Mouse (Mus musculus) heart, postnatal 36 days (tissue): Measurements from ENCODE around the gene Mkrn1. TPM values are rescaled to one million over a fixed set of nuclear protein-coding genes. Genes with fewer than 3 reads are reported as not detected.
"Not testable (repeated sequence)": the region's sequence is repeated elsewhere in the genome, so short reads cannot be mapped to it uniquely, and the experiment has no call there.

Experiments used
- DNase-seq, 2 experiments: peaks; one replicate each; pipeline ENCODE4 v3.0.0; 2021 to 2022
- intact Hi-C: fragments of 180-260 bp; cut with DNase I; formaldehyde crosslinking; loops from one replicate; pipeline ENCODE4 v1.15.1; 2025
- total RNA-seq, 2 experiments: library from RNA; stranded (reverse); gene quantifications; 2 replicates each; pipeline ENCODE4 v1.2.3; 2021

The Mkrn1 gene
- total RNA-seq: 10 to 100 TPM; 60.7 to 80.6 TPM

DNA sequence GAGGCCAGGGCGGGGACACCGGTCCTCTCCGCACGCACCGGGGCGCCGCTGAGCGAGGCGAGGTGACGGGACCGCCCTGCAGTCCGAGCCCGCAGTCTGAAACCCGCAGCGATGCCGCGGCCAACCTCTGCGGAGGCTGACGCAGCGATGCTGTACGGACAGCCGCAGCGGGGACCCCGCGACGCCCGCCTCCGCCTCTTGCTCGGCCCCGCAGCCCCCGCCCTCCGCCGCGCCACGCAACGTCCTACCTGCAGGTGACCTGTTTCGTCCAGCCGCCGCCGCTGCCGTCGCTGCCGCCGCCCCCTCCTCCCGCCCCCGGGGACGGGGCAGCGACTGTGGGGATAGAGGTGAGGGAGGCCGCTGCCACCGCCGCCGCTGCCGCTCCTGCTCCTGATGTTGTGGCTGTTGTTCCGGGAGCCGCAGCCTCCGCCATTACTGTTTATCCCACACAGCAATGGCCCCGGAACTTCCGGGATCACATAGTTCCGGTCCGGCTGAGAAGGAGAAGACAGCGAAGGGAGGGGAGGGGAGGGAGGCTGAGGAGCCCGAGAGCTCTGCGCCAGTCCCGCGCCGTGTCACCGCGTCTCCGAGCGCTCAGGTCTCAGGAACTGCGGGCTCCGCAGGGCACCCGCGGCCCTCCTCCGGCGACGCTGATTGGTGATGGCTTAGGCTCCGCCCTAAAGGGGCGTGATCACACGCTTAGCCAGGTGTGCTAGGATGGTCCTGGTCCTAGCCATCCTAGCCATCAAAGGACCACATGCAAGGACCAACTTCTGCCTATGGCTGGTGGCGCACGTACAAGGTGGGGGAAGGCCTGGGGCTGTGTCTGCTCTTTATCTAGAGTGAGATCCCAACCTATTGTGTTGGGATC lies at the start of gene Mkrn1:
Mkrn1 (minus strand) TSS at position 612 of the 871 bp plus-strand sequence.
- peak; percentile 72 to 81 for DNase-seq
- intact Hi-C loops: loop anchor here (5.0 kb wide), 1 partner anchor 142 kb away; no protein-coding TSS in a partner anchor

- intact Hi-C loops: no loop called here
Measured at GRCm38 (mm10) chr6:39469427-39469826, 49.2 kb upstream of the Mkrn1 start.

GRCm38 (mm10) chr6:39462621-39463538 lies 42.6 kb upstream of the Mkrn1 start:
- DNase-seq: peak; percentile 81 to 86
- intact Hi-C loops: loop anchor here (1.0 to 2.0 kb wide), 3 partner anchors 99 to 320 kb away; no protein-coding TSS in a partner anchor

More at GRCm38 (mm10) chr6:39469427-39469826, 49.2 kb upstream of the Mkrn1 start:
- DNase-seq: no peak

GRCm38 (mm10) chr6:39460040-39460439 lies 39.8 kb upstream of the Mkrn1 start:
- DNase-seq: no peak

GRCm38 (mm10) chr6:39455339-39456160 lies 35.3 kb upstream of the Mkrn1 start:
- intact Hi-C loops: no loop called here
- no peak for DNase-seq

More at GRCm38 (mm10) chr6:39460040-39460439, 39.8 kb upstream of the Mkrn1 start:
- intact Hi-C loops: no loop called here

- no peak for DNase-seq
- intact Hi-C loops: no loop called here
Measured at GRCm38 (mm10) chr6:39454616-39455015, 34.4 kb upstream of the Mkrn1 start.

DNA sequence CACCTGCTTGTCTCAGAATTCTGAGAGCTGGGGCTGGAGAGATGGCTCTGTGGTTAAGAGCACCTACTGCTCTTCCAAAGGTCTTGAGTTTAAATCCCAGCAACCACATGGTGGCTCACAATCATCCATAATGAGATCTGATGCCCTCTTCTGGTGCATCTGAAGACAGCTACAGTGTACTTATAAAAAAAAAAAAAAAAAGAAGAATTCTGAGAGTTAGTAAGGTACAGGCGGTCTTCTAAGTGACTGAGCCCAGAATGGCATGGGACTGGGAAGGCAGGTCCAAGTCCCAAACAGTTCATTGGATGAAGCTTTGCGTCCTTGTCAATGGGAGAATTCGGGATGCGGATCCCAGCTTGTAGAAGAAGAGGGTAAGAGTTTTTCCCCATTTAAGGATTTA lies 33.3 kb upstream of the Mkrn1 start:
- no peak for DNase-seq
- intact Hi-C loops: no loop called here

GRCm38 (mm10) chr6:39451033-39451432 lies 30.8 kb upstream of the Mkrn1 start:
- DNase-seq: no peak
- intact Hi-C loops: no loop called here

GRCm38 (mm10) chr6:39450580-39450979 lies 30.3 kb upstream of the Mkrn1 start:
- intact Hi-C loops: no loop called here
- no peak for DNase-seq

DNA sequence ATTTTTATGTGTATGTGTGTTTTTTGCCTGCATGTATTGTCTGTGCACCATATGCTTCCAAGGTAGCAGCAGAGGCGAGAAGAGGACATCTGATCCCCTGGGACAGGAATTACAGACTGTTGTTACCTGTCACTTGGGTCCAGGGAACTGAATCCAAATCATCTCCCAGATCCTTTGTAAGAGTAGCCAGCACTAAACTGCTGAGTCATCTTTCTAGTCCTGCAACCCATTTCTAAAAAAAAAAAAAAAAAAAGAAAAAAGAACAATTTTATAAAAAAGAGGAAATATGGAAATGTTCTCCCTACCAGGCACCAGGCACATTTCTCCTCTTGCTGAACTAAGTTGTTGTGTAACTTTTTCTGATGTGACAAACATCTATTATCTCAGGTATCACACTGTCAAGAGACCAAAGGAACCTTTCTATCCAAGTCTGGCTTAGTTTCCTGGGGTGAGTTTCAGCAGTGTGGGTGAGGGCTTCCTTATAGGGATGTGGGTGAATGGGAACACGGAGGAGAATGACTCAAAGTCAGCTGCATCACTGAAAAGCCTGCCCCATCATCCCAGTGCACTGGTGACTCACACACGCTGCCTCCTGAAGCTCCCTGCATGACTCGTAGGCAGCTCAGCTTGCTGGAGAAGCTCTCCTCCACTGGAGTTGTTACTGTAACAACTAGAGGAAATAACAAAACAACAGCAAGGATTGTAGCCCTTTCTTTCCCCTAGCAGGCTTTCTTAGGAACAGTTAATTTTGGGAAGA lies 27.3 kb upstream of the Mkrn1 start:
- DNase-seq: no peak
- intact Hi-C loops: no loop called here

DNA sequence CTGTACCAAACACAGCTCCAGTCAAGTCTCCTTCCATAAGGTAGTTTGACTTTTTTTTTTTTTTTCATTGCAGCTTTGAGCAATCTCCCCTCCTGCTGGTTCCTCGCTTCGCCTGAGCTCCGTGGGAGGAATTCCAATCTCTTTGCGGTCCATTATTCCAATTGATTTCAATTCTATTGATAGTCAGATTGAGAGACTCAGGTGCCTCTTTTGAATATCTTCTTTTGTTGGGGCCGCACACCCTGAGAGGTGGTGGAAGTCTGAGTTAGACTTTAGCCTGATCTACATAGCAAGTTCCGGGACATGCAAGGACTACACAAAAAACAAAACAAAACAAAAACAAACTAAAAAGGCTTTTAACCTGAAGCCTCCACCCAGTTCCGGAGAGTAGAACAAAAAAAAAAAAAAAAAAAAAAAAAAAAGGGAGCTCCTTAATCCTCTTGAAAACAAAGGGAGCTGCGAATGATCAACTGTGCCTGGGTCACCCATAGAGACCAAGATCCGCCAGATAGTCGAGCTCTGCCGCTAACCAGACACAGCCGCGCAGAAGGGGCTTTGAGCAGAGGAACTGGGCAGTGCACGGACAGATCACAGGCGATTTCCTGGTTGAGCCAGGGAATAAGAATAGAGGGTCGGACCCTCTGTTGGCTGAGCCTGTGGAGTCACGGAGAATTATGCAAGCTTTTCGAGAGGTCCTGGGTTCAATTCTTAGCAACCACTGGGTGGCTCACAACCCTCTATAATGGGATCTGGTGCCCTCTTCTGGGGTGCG lies 25.7 kb upstream of the Mkrn1 start:
- intact Hi-C loops: no loop called here
- no peak for DNase-seq

- no peak for DNase-seq
- intact Hi-C loops: no loop called here
Measured at GRCm38 (mm10) chr6:39442786-39443287, 22.6 kb upstream of the Mkrn1 start.

- intact Hi-C loops: no loop called here
- DNase-seq: no peak
Measured at GRCm38 (mm10) chr6:39440207-39440606, 19.9 kb upstream of the Mkrn1 start.

DNA sequence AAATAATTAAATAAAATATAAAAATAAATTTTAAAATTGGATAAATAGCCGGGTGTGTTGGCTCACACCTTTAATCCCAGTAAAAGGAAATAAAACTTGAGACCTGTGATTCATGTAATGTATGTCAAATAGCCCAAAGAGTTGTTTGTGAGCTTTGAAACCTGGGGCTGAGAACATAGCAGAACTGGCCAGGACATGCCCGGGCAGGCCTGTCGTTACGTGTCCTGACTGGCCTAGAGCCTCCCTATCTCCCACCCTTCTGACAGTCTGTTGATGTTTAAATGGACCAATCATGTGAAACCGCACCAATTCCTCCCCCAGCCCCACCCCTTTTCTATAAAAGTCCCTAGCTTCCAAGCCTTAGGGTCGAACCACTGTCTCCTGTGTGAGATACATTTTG lies 17.3 kb upstream of the Mkrn1 start:
- DNase-seq, intact Hi-C loops: not testable (repeated sequence)

GRCm38 (mm10) chr6:39435875-39436274 lies 15.6 kb upstream of the Mkrn1 start:
- intact Hi-C loops: no loop called here
- no peak for DNase-seq

DNA sequence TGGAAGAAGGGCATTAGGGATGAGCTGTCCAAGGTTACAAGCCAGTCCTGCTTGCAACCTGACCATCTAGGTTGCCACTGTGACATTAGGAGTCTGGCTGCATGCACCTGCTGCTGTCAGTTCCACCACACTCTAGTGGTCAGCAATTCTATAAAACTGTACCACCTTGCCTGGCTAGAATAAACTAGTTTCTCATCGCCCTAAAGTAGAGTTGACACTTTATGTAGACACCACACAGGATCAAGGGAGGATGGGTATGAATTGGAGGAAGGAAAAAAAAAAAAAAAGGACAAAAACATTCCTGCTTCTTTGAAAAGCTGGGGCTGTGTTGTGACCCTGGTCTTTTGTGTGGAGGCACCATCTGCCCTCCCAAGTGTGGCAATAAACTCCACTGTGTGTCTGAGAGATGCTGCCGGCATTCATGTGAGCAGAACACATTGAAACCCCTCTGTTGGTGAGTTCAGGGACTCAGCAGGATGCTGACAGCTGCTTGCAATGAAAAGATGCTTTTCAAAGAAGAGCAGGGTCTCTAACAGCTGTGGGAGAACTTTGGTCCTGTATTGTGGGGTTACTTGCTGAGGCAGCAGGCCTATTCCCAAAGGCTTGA lies 14.7 kb upstream of the Mkrn1 start:
- intact Hi-C loops: no loop called here
- DNase-seq: no peak

- no peak for DNase-seq
- intact Hi-C loops: no loop called here
Measured at GRCm38 (mm10) chr6:39434111-39434885, 14.0 kb upstream of the Mkrn1 start.
